Mouse (Mus musculus): ENCODE results near the gene Fmr1.

DNA sequence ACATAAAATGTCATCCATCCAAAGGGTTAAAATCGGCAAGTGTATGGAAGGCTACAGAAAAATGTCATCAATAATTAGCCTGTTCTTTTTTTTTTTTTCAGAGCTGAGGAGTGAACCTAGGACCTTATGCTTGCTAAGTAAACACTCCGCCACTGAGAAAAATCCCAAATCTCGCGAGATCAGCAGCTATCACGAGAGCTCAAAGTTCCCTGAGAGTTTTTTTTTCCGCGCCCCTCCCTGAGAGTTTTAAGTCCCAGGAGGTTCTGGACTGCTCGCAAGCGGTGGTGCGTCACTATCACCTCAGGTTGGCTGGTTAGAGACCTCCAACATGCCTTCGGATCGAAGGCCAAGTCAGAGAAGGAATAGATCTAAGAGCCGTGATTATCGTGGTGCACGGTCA lies 83.3 kb downstream of the Fmr1 start, which contains the start of gene Fmr1nb:
- TF ChIP-seq CTCF (IDR thresholded peaks at IDR 0.05; ENCODE audit: extremely low read depth, insufficient read depth, low read length) (no peak), POLR2A (IDR thresholded peaks at IDR 0.05; ENCODE audit: extremely low read depth, insufficient read depth, low read length) (no peak)

Measured in cortical plate, adult 2 months (tissue).